Mouse (Mus musculus): Measurements from ENCODE around the gene Hhatl.

The Hhatl gene

DNA sequence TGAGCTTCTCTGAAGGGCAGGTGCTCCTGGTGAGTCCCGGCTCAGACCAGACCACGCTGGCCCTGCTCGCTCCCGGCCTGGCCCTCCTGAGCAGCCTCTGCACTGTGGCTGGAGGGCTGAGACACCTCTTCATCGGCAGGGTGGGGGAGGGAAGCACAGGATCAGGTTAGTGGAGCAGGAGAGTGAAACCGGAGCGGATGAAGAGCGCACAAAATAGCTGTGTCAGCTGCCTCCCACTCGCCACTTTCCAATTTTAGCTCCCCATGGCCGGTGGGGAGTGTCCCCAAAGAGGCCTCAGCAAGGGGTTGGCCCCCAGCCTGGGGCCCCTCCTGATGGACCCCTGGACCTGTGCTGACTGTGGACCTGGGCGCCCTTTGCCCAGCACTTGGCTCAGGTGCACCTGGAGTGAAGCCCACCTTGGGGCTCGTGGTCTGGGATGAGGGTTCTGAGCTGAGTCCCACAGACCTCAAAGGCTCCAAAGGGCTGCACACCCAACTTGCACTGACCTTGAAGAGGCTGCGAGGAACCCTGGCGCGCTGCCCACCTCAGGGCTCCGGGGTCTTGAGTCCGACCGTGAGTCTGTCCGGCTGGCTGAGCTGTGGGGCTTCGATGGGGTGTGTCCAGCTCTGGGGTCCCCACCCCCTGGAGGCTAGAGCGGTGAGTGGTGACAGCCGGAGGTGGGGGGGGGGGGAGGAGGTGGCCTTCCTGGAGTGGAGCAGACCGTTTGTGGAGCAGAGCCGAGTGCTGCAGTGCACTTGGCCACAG lies at the start of gene Hhatl:
TSS of gene Hhatl (minus strand) at position 751 of the 765 bp plus-strand sequence.
- no peak for DNase-seq (ENCODE audit: low spot score in 2 of 2)

GRCm38 (mm10) chr9:121839622-121839965 lies 47.3 kb upstream of the Hhatl start:
- no peak for DNase-seq (ENCODE audit: low spot score in 2 of 2)

DNA sequence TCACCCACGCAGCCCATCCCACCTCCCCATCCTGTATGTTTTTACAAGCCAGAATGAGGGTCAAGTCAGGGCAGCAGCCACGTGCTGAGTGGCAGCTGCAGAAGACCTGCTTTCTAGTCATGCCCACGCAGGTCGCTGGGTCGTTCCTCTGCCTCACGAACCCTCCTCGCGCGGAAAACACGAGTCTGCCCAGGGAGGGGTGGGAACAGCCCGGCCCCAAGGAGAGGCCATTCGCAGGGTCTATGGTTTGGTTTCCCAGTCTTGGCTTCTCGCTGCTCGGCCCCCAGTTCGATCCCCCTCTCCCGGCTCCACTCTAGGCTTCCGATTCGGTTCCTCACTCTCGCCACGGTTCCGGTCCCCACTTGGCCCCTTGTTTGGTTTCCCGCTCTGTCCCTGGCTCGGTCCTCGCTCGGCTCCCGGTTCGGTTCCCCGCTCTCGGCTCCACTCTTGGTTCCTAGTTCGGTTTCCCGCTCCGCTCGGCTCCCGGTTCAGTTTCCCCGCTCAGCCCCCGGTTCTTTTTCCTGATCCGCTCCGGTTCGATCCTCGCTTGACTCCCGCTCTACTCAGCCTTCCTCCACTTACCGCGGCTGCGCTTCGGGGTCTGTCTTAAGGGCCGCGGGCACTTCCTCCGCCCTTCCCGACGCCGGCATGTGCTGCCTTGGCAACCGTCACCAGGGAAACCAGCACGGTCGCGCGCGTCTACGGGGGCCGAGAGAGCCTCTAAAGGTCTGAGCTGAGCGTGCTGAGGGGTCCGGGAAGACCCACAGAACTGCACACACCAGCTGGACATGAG lies 46.7 kb upstream of the Hhatl start, which contains the start of gene Ccdc13:
TSS of gene Ccdc13 (minus strand) at position 633 of the 793 bp plus-strand sequence.
- peak; percentile 39 to 60 for DNase-seq (ENCODE audit: low spot score in 2 of 2)

DNA sequence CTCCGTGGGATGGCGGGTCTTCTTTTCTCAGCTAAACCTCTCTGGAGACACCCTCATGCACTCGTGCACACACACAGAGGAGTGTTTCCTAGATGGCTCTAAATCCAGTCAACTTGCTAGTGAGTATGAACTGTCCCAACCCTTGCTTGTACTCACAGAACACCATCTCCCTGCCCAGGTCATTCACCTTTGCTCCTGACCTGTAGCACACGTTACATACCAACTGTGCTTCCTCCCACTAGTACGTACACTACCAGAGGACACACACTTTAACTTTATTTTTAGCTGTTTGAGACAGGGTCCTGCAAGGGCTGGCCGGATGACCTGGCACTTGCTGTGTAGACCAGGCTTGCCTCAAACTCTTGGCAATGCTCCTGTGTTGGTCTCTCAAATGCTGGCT lies 45.7 kb upstream of the Hhatl start:
- DNase-seq (ENCODE audit: low spot score in 2 of 2): no peak

DNA sequence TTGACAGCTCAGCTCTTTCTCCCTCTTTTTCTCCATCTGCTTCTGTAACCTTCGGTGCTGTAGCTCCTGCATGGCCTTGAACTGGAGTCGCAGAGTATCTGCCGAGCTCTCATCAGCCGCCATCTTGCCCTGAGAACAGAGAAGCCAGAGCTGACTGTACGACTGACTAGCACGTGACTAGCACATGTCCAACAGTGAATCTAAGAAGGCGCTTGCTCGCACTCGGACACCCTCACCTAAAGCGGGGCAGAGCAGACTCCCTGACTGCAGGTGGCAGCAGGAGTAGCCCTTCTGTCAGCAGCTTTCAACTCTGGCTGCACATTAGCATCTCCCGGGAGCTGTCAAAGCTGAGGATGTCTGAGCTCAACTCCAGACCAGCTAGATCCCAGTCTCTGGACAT lies 41.5 kb upstream of the Hhatl start:
- DNase-seq (ENCODE audit: low spot score in 2 of 2): no peak

DNA sequence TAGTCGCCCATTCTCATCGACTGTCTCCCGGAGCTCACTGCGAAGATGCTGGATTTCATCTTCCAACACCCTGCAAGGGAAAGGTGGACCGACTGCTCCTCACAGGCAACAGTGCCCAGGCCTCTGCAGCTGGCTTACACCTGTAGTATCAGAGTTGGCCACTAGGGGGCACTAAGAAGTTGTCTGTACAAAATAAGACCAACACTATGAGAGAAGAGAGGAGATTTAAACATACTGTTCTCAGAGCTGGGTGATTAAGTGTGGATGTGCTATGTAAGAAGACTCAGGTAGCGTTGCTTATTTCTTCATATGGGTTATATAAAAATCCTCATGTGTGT lies 38.6 kb upstream of the Hhatl start:
- peak; percentile 46 to 64 for DNase-seq (ENCODE audit: low spot score in 2 of 2)

- DNase-seq (ENCODE audit: low spot score in 2 of 2): peak in 1 of 2 experiments; percentile 29
Observed at GRCm38 (mm10) chr9:121830243-121830955, 38.1 kb upstream of the Hhatl start.

GRCm38 (mm10) chr9:121829270-121829992 lies 37.1 kb upstream of the Hhatl start:
- DNase-seq (ENCODE audit: low spot score in 2 of 2): no peak

GRCm38 (mm10) chr9:121828314-121828713 lies 36.0 kb upstream of the Hhatl start:
- DNase-seq (ENCODE audit: low spot score in 2 of 2): no peak

DNA sequence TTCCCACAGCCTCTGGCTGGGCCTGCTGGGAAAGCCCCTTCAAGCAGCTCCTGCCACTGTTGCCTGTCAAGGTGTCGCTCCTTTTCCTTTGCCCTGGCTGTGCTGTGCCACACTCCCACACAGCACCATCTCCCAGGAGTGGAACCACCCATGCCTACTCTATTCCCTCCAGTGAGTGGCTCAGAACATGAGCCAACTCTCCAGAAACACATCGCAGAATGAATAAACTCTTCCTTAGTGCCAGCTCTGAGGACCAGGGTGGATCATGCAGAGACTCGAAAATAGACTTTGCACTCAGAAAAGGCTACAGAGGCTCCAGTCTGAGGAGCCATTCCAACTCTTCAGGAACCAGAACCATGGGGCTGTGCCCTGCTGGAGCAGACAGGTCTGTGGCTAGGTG lies 34.0 kb upstream of the Hhatl start:
- no peak for DNase-seq (ENCODE audit: low spot score in 2 of 2)

DNA sequence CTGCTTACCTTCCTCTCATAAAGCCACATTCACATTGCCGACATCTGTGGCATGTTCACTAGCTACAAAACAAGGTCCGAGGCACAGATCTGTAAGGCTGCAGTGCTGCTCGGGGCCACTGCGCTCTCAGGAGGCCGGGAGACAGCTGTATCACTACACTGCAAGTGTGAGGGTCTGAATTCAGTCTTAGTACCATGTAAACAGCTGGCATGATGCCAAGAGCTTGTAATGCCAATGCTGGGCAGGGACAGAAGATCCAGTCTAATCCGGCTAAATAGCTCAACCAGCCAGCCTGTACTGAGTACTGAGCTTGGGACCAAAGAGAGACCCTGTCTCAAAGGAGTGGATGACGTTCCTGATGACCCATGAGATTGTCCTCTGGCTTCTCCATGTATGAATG lies 31.7 kb upstream of the Hhatl start:
- no peak for DNase-seq (ENCODE audit: low spot score in 2 of 2)

GRCm38 (mm10) chr9:121823051-121823450 lies 30.7 kb upstream of the Hhatl start:
- no peak for DNase-seq (ENCODE audit: low spot score in 2 of 2)

- no peak for DNase-seq (ENCODE audit: low spot score in 2 of 2)
Observed at GRCm38 (mm10) chr9:121822585-121822991, 30.3 kb upstream of the Hhatl start.

DNA sequence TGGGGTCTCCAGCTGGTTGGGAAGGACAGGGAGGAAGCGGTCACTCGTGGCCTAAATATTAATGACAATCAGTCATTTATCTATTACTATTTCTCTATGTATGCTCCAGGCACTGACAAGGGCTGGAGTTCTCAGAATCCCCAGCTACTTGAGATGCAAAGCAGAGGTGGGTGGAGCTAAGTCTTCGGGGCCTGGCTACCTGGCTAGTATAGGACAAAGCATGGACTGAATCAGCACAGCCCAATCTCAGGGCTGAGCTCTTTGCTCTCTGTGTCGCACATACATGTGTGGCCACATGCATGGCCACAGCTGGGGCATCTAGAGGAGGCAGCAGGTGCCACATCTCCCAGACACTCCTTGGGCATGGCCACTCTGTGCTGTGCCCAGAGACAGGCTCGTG lies 28.5 kb upstream of the Hhatl start:
- DNase-seq (ENCODE audit: low spot score in 2 of 2): no peak

DNA sequence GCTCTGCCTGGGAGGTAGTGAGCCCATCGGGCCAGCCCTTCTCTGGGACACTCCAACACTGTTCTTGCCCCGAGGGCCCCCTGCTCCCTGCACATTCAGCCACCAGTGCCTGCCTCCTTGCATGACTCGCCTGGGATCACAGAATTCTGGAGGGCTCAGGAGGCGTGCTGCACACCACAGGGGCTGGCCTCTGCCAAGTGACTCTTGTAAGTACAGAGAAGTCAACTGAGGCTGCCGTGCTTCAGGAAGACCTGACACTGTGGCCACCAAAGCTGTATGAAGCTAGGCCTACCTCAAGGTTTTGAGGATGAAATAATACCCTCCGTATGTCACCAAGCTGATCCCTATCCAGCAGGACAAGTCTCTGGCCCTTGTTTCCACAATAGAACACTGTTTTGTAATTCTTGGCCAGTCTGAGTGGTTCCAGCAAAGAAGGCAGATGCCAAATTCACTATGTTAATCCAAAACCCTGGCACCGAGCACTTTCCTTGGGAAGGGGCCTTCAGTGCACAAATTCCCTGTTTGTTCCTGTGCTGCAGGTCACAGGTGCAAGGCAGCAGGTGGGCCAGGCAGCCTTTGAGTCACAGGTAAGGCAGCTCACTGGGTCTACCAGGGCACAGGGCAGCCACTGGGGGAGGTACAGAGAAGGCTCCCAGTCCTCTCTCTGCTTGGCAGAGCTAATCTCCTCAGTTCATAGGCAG lies 27.6 kb upstream of the Hhatl start:
- no peak for DNase-seq (ENCODE audit: low spot score in 2 of 2)

GRCm38 (mm10) chr9:121819073-121819770 lies 26.9 kb upstream of the Hhatl start:
- DNase-seq (ENCODE audit: low spot score in 2 of 2): no peak

GRCm38 (mm10) chr9:121815183-121815582 lies 22.9 kb upstream of the Hhatl start:
- no peak for DNase-seq (ENCODE audit: low spot score in 2 of 2)

GRCm38 (mm10) chr9:121810081-121810821 lies 17.9 kb upstream of the Hhatl start:
- DNase-seq (ENCODE audit: low spot score in 2 of 2): no peak

GRCm38 (mm10) chr9:121808511-121808910 lies 16.2 kb upstream of the Hhatl start:
- DNase-seq (ENCODE audit: low spot score in 2 of 2): no peak

- no peak for DNase-seq (ENCODE audit: low spot score in 2 of 2)
Observed at GRCm38 (mm10) chr9:121807947-121808346, 15.6 kb upstream of the Hhatl start.
